Comparison of ENCODE assay signal across 8 mouse cellular contexts in the genomic region with DNA sequence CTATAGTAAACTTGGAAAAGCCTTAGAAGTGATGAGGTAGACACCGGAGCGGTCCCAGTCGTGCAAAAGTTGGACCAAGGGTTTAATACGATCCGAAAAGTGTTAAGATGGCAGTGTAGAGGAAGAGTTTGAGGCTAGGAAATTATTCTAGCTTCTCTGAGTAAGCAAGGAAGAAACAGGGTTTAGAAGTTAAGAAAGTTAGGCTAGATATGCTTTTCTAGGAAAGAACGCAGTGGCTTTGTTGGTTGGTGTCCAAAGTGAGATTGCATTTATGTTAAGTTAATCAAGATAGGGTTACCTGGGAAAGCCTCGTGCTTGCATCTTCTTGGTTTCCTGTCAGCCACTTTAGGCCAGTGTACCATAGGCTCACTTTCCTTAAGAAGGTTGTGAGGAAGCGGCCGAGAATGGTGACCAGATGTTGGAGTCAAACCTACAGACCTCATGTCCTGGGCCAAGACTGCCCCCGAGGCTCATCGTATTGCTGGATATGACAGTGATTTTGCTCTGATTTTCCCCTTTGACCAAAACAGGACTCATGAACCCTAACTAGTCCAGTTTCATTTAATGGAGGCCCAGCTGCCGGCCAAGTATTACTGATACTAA. TPM values are rescaled to one million over a fixed set of nuclear protein-coding genes. Genes with fewer than 3 reads are reported as not detected.
A peak's percentile ranks its signal among the peaks of the same experiment; 100 is the strongest.
DNase-seq lines count a peak whose midpoint lies in the region; ATAC-seq lines count a peak whose summit lies in the region.

No protein-coding gene starts in this region.

- ATAC-seq in liver, embryonic 11.5 days (replicated peaks; ENCODE audit: low FRiP score) = 0 out of 2 replicates have a peak, but pooled peaks have one; percentile 3
- ATAC-seq in megakaryocyte progenitor cell, adult 5-6 weeks (replicated peaks; ENCODE audit: poor library complexity) = no peak; the same call in 1 of the 2 replicates

- H3K27me3 ChIP-seq in forebrain, embryonic 10.5 days (ENCODE audit: poor library complexity, severe bottlenecking) = no peaks in the 10 kb centered on the region
- no peaks in the 10 kb centered on the region for H3K27me3 ChIP-seq in liver, embryonic 11.5 days (replicated peaks; ENCODE audit: control insufficient read depth, insufficient read depth, low read length)

- peak overlapping the region; percentile 82 for H3K4me2 ChIP-seq in liver, embryonic 11.5 days

- peak overlapping the region; percentile 93 for H3K9ac ChIP-seq in liver, embryonic 11.5 days (ENCODE audit: low read depth, low read length)

- H3K27ac ChIP-seq in forebrain, embryonic 10.5 days = peak overlapping the region; percentile 97
- peak overlapping the region; percentile 95 for H3K27ac ChIP-seq in liver, embryonic 11.5 days (ENCODE audit: low read depth, low read length)

- peaks cover 42% of the 10 kb centered on the region for H3K36me3 ChIP-seq in forebrain, embryonic 10.5 days (replicated peaks)
- H3K36me3 ChIP-seq in liver, embryonic 11.5 days (ENCODE audit: control insufficient read depth, insufficient read depth, low read length) = peaks cover 30% of the 10 kb centered on the region

- WGBS in forebrain, embryonic 10.5 days = 30% methylated on average over 12 of the region's 12 CpGs
- WGBS in liver, embryonic 11.5 days = 19% methylated on average over 12 of the region's 12 CpGs

- peaks cover 32% of the 10 kb centered on the region for H3K4me1 ChIP-seq in forebrain, embryonic 10.5 days
- peaks cover 16% of the 10 kb centered on the region for H3K4me1 ChIP-seq in liver, embryonic 11.5 days (replicated peaks; ENCODE audit: control insufficient read depth, insufficient read depth, low read length)

- H3K4me3 ChIP-seq in forebrain, embryonic 10.5 days = peak overlapping the region; percentile 90
- peak overlapping the region; percentile 90 for H3K4me3 ChIP-seq in liver, embryonic 11.5 days (ENCODE audit: low read depth, low read length)

- peak; percentile 44 for DNase-seq in embryo, embryonic 10 days (ENCODE audit: low spot score)
- no peak for DNase-seq in embryo, embryonic 10.5 days (ENCODE audit: low spot score)
- peak; percentile 57 for DNase-seq in 3T3-L1 (ENCODE audit: low read depth, low spot score)
- no peak for DNase-seq in forebrain, embryonic 10.5 days (ENCODE audit: extremely low spot score, low spot score)
- no peak for DNase-seq in liver, embryonic 11.5 days (ENCODE audit: low spot score)
- DNase-seq in frontal cortex, postnatal 25 days (ENCODE audit: low spot score in 2 of 2) = no peak
- DNase-seq in ovary, postnatal 14 days (ENCODE audit: low spot score) = no peak

- no peaks in the 10 kb centered on the region for H3K9me3 ChIP-seq in forebrain, embryonic 10.5 days
- H3K9me3 ChIP-seq in liver, embryonic 11.5 days (ENCODE audit: control insufficient read depth, low read length) = no peaks in the 10 kb centered on the region

RNA-seq across cellular contexts. Expression of a gene that starts 0.8 kb away (rescaled TPM):
- 33.7 and 34.2 TPM in 2 replicates for polyA plus RNA-seq in forebrain, embryonic 10.5 days (2016; fragmentation: Nextera tagmentation; extraction: Ambion mirVana)
- 18.8 and 22.8 TPM in 2 replicates for polyA plus RNA-seq in liver, embryonic 11.5 days (2014; fragmentation: Nextera tagmentation; extraction: Ambion mirVana)
- 51.1 and 53.8 TPM in 2 replicates for total RNA-seq in megakaryocyte progenitor cell, adult 5-6 weeks (2015)
- total RNA-seq in megakaryocyte progenitor cell, adult 5-6 weeks (2017) = 69.3 and 75.9 TPM in 2 replicates

RNA-seq across cellular contexts. Expression of a gene that starts 5.4 kb away (rescaled TPM):
- 4.8 and 5.5 TPM in 2 replicates for polyA plus RNA-seq in forebrain, embryonic 10.5 days (2016; fragmentation: Nextera tagmentation; extraction: Ambion mirVana)
- polyA plus RNA-seq in liver, embryonic 11.5 days (2014; fragmentation: Nextera tagmentation; extraction: Ambion mirVana) = 1.2 and 1.6 TPM in 2 replicates
- 0.24 and 0.42 TPM in 2 replicates for total RNA-seq in megakaryocyte progenitor cell, adult 5-6 weeks (2015)
- 0.27 and 0.67 TPM in 2 replicates for total RNA-seq in megakaryocyte progenitor cell, adult 5-6 weeks (2017)

RNA-seq across cellular contexts. Expression of a gene that starts 11.9 kb away (rescaled TPM):
- 100 and 103 TPM in 2 replicates for polyA plus RNA-seq in forebrain, embryonic 10.5 days (2016; fragmentation: Nextera tagmentation; extraction: Ambion mirVana)
- 110 and 116 TPM in 2 replicates for polyA plus RNA-seq in liver, embryonic 11.5 days (2014; fragmentation: Nextera tagmentation; extraction: Ambion mirVana)
- 92.5 and 93.9 TPM in 2 replicates for total RNA-seq in megakaryocyte progenitor cell, adult 5-6 weeks (2015)
- 33.4 and 37.2 TPM in 2 replicates for total RNA-seq in megakaryocyte progenitor cell, adult 5-6 weeks (2017)

RNA-seq across cellular contexts. Expression of a gene that starts 17.6 kb away (rescaled TPM):
- 25.1 and 25.6 TPM in 2 replicates for polyA plus RNA-seq in forebrain, embryonic 10.5 days (2016; fragmentation: Nextera tagmentation; extraction: Ambion mirVana)
- polyA plus RNA-seq in liver, embryonic 11.5 days (2014; fragmentation: Nextera tagmentation; extraction: Ambion mirVana) = 12.7 and 13.5 TPM in 2 replicates
- total RNA-seq in megakaryocyte progenitor cell, adult 5-6 weeks (2015) = 14.3 and 18.0 TPM in 2 replicates
- total RNA-seq in megakaryocyte progenitor cell, adult 5-6 weeks (2017) = 2.3 and 5.2 TPM in 2 replicates

RNA-seq across cellular contexts. Expression of a gene that starts 29.4 kb away (rescaled TPM):
- 4.5 and 5.6 TPM in 2 replicates for polyA plus RNA-seq in forebrain, embryonic 10.5 days (2016; fragmentation: Nextera tagmentation; extraction: Ambion mirVana)
- polyA plus RNA-seq in liver, embryonic 11.5 days (2014; fragmentation: Nextera tagmentation; extraction: Ambion mirVana) = 117 and 144 TPM in 2 replicates
- total RNA-seq in megakaryocyte progenitor cell, adult 5-6 weeks (2015) = 8.0 and 12.1 TPM in 2 replicates
- 9.6 and 16.7 TPM in 2 replicates for total RNA-seq in megakaryocyte progenitor cell, adult 5-6 weeks (2017)

Comparison
In these comparisons a context has a peak if more than half of its experiments do, and no peak if none do; other contexts are left out.
1. DNase-seq: peak in embryo, embryonic 10 days (single experiment) and 3T3-L1 (single experiment); none in embryo, embryonic 10.5 days (single experiment), forebrain, embryonic 10.5 days (single experiment), liver, embryonic 11.5 days (single experiment), frontal cortex, postnatal 25 days (0 of 2) and ovary, postnatal 14 days (single experiment).